Mouse (Mus musculus) myocyte (in vitro differentiated cells): ENCODE results near the gene Dis3l2. TPM values are rescaled to one million over a fixed set of nuclear protein-coding genes. Genes with fewer than 3 reads are reported as not detected.

Experiments
- H3K27me3 ChIP-seq: one replicate; pipeline ENCODE4 v1.6.1; 2011; ENCODE audit not compliant: control insufficient read depth, insufficient read depth, insufficient read length
- H3K36me3 ChIP-seq: one replicate; pipeline ENCODE4 v1.6.1; 2011; ENCODE audit not compliant: control insufficient read depth, insufficient read depth
- H3K4me2 ChIP-seq: one replicate; pipeline ENCODE4 v1.6.1; 2011; ENCODE audit warnings: low read depth, control low read depth
- H3K4me3 ChIP-seq: one replicate; pipeline ENCODE4 v1.5.1; 2011; ENCODE audit warnings: mild to moderate bottlenecking, control low read depth, moderate library complexity
- H3K79me2 ChIP-seq: one replicate; pipeline ENCODE4 v1.6.1; 2011; ENCODE audit not compliant: control insufficient read depth, insufficient read depth
- H3ac ChIP-seq: one replicate; pipeline ENCODE4 v1.6.1; 2011; ENCODE audit not compliant: control insufficient read depth, insufficient read length
- CEBPB ChIP-seq: IDR thresholded peaks from 2 replicates; pipeline ENCODE4 v1.6.1; 2011; ENCODE audit warnings: mild to moderate bottlenecking, moderate library complexity; ENCODE audit not compliant: poor library complexity, insufficient read depth, severe bottlenecking
- E2F4 ChIP-seq: IDR thresholded peaks from one replicate; pipeline ENCODE4 v1.6.1; 2011; ENCODE audit warnings: mild to moderate bottlenecking, control low read depth, moderate library complexity; ENCODE audit not compliant: insufficient read depth
- MAX ChIP-seq: IDR thresholded peaks from one replicate; pipeline ENCODE4 v1.6.1; 2011; ENCODE audit warnings: low read depth, mild to moderate bottlenecking, control low read depth
- MYOD1 ChIP-seq, 3 experiments: IDR thresholded peaks; one replicate each; pipeline ENCODE4 v1.6.1; 2011; ENCODE audit warnings: control low read depth in 2 of 3, low read depth in 2 of 3, mild to moderate bottlenecking in 2 of 3, moderate library complexity in 1 of 3; ENCODE audit not compliant: insufficient read length in 2 of 3, control insufficient read depth in 1 of 3
- MYOG ChIP-seq, 3 experiments: IDR thresholded peaks; one replicate each; pipeline ENCODE4 v1.6.1; 2011; ENCODE audit warnings: control low read depth in 2 of 3, low read depth in 2 of 3, mild to moderate bottlenecking in 2 of 3; ENCODE audit not compliant: insufficient read length in 2 of 3, control insufficient read depth in 1 of 3, insufficient read depth in 1 of 3
- POLR2A ChIP-seq: IDR thresholded peaks from one replicate; pipeline ENCODE4 v1.6.1; 2011; ENCODE audit warnings: low read depth, mild to moderate bottlenecking, control low read depth, moderate library complexity; ENCODE audit not compliant: insufficient read length
- POLR2AphosphoS2 ChIP-seq: IDR thresholded peaks from one replicate; pipeline ENCODE4 v1.6.1; 2011; ENCODE audit warnings: low read depth, control low read depth; ENCODE audit not compliant: insufficient read length
- REST ChIP-seq: IDR thresholded peaks from one replicate; pipeline ENCODE4 v1.6.1; 2011; ENCODE audit warnings: mild to moderate bottlenecking, control low read depth, moderate library complexity; ENCODE audit not compliant: insufficient read depth, insufficient read length
- SRF ChIP-seq: IDR thresholded peaks from one replicate; pipeline ENCODE4 v1.6.1; 2011; ENCODE audit warnings: low read depth; ENCODE audit not compliant: control insufficient read depth, insufficient read length
- TCF12 ChIP-seq: IDR thresholded peaks from one replicate; pipeline ENCODE4 v1.6.1; 2011; ENCODE audit warnings: mild to moderate bottlenecking, control low read depth; ENCODE audit not compliant: poor library complexity, insufficient read depth, severe bottlenecking
- TCF3 ChIP-seq: IDR thresholded peaks from one replicate; pipeline ENCODE4 v1.6.1; 2011; ENCODE audit warnings: low read depth, control low read depth; ENCODE audit not compliant: insufficient read length
- USF1 ChIP-seq: IDR thresholded peaks from one replicate; pipeline ENCODE4 v1.6.1; 2011; ENCODE audit warnings: low read depth, mild to moderate bottlenecking, control low read depth, moderate library complexity
- polyA plus RNA-seq: library from polyadenylated mRNA; unstranded; fragments of >200 nt; fragmentation: generic; extraction: Trizol; gene quantifications from one replicate; pipeline ENCODE4 v1.2.1, GENCODE M21; 2012; ENCODE audit warnings: missing spikeins

Gene Dis3l2
- polyA plus RNA-seq, 1 experiment: 13.7 TPM

DNA sequence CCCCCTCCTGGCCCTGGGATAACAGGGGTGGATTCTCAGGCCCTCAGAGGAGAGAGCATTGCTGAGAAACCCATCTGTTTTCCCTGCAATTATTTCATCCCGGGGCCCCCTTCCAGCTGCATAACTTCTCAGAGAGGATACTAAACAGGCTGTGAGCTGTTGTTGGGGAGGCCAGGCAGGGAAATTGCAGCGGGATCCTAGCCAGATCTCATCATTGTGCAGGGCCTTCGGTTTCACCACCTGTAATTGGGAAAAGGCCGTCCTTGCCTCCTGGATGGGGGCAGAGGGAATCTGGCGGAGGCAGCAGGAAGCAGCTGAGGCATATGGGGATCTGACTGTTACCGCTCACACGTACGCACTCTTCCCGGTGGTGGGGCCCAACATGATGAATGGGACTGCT is 29.2 kb upstream of the Dis3l2 start:
- TF ChIP-seq CEBPB: no peak
- no peak overlapping the region for H3K4me3 ChIP-seq
- H3K27me3 ChIP-seq: peaks cover 49% of the 10 kb centered on the region
- no peaks in the 10 kb centered on the region for H3K36me3 ChIP-seq
- no peak overlapping the region for H3K4me2 ChIP-seq
- H3ac ChIP-seq: no peak overlapping the region
- no peaks in the 10 kb centered on the region for H3K79me2 ChIP-seq

- TF ChIP-seq CEBPB (no peak), MYOD1 (IDR thresholded peaks at IDR 0.05; ENCODE audit: control insufficient read depth in 1 of 3, insufficient read length in 2 of 3, low read depth in 2 of 3) (no peak), USF1 (no peak), MYOG (IDR thresholded peaks at IDR 0.05; ENCODE audit: control insufficient read depth in 1 of 3, insufficient read depth in 1 of 3, insufficient read length in 2 of 3, low read depth in 2 of 3) (no peak), SRF (no peak), MAX (no peak), TCF3 (no peak), TCF12 (no peak), POLR2A (no peak), POLR2AphosphoS2 (no peak), REST (no peak), E2F4 (no peak)
- Histone ChIP-seq H3K4me2 (peak overlapping the region; percentile 12), H3K79me2 (no peaks in the 10 kb centered on the region), H3ac (no peak overlapping the region), H3K36me3 (no peaks in the 10 kb centered on the region), H3K27me3 (peaks cover 42% of the 10 kb centered on the region), H3K4me3 (no peak overlapping the region)
Measured at GRCm38 (mm10) chr1:86675126-86675525, 28.5 kb upstream of the Dis3l2 start.

DNA sequence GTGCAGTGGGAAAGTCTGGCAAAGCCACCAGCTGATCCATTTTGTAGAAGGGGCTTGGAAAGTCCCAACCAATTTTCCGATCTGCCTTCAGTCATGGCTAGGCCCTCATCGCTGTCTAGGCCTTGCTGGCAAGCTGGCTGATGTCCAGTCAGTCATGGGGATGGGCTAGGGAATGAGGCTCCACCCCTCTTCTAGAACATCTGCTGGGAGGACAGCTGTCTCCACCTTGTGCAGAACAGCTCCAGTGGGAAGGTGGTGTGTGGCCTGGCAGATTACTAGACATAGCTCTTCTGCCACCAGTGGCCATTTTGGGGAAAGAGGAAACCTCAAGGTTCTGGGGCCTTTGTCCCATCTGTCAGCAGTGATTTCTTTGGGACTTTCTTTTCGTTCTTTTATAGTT is 26.0 kb upstream of the Dis3l2 start:
- TF ChIP-seq TCF3 (peak; percentile 26), MYOD1 (IDR thresholded peaks at IDR 0.05; ENCODE audit: control insufficient read depth in 1 of 3, insufficient read length in 2 of 3, low read depth in 2 of 3) (peak in 2 of 3 experiments; percentile 70 to 87), USF1 (no peak), MYOG (IDR thresholded peaks at IDR 0.05; ENCODE audit: control insufficient read depth in 1 of 3, insufficient read depth in 1 of 3, insufficient read length in 2 of 3, low read depth in 2 of 3) (peak; percentile 26 to 87 (median 54))
- Histone ChIP-seq H3K27me3 (peaks cover 26% of the 10 kb centered on the region), H3K4me3 (no peak overlapping the region), H3K79me2 (no peaks in the 10 kb centered on the region), H3K4me2 (no peak overlapping the region), H3ac (no peak overlapping the region), H3K36me3 (no peaks in the 10 kb centered on the region)

GRCm38 (mm10) chr1:86678667-86679066 is 24.9 kb upstream of the Dis3l2 start:
- no peak overlapping the region for H3K4me2 ChIP-seq
- H3K27me3 ChIP-seq: peaks cover 28% of the 10 kb centered on the region
- H3K4me3 ChIP-seq: no peak overlapping the region
- no peaks in the 10 kb centered on the region for H3K79me2 ChIP-seq
- H3K36me3 ChIP-seq: no peaks in the 10 kb centered on the region
- TF ChIP-seq MYOD1 (IDR thresholded peaks at IDR 0.05; ENCODE audit: control insufficient read depth in 1 of 3, insufficient read length in 2 of 3, low read depth in 2 of 3) (peak in 1 of 3 experiments; percentile 45), POLR2AphosphoS2 (no peak), CEBPB (no peak), MYOG (IDR thresholded peaks at IDR 0.05; ENCODE audit: control insufficient read depth in 1 of 3, insufficient read depth in 1 of 3, insufficient read length in 2 of 3, low read depth in 2 of 3) (peak in 1 of 3 experiments; percentile 82)
- H3ac ChIP-seq: no peak overlapping the region

- Histone ChIP-seq H3K27me3 (peaks cover 27% of the 10 kb centered on the region), H3K36me3 (no peaks in the 10 kb centered on the region)
- TF ChIP-seq MYOD1 (IDR thresholded peaks at IDR 0.05; ENCODE audit: control insufficient read depth in 1 of 3, insufficient read length in 2 of 3, low read depth in 2 of 3): no peak
- TF ChIP-seq CEBPB: no peak
- TF ChIP-seq POLR2A: no peak
- TF ChIP-seq SRF: no peak
- TF ChIP-seq E2F4: no peak
- TF ChIP-seq TCF3: no peak
- no peak for TF ChIP-seq TCF12
- TF ChIP-seq POLR2AphosphoS2: no peak
- TF ChIP-seq MYOG (IDR thresholded peaks at IDR 0.05; ENCODE audit: control insufficient read depth in 1 of 3, insufficient read depth in 1 of 3, insufficient read length in 2 of 3, low read depth in 2 of 3): no peak
- no peak for TF ChIP-seq USF1
- no peak for TF ChIP-seq MAX
- TF ChIP-seq REST: no peak
Measured at GRCm38 (mm10) chr1:86687236-86687635, 16.4 kb upstream of the Dis3l2 start.

GRCm38 (mm10) chr1:86691027-86691426 is 12.6 kb upstream of the Dis3l2 start:
- H3K36me3 ChIP-seq: no peaks in the 10 kb centered on the region
- no peak overlapping the region for H3ac ChIP-seq
- H3K79me2 ChIP-seq: no peaks in the 10 kb centered on the region
- TF ChIP-seq POLR2A: no peak
- no peak for TF ChIP-seq SRF
- no peak for TF ChIP-seq CEBPB
- no peak for TF ChIP-seq TCF12
- TF ChIP-seq USF1: no peak
- TF ChIP-seq E2F4: no peak
- TF ChIP-seq MYOD1 (IDR thresholded peaks at IDR 0.05; ENCODE audit: control insufficient read depth in 1 of 3, insufficient read length in 2 of 3, low read depth in 2 of 3): no peak
- no peak for TF ChIP-seq MAX
- no peak for TF ChIP-seq REST
- TF ChIP-seq MYOG (IDR thresholded peaks at IDR 0.05; ENCODE audit: control insufficient read depth in 1 of 3, insufficient read depth in 1 of 3, insufficient read length in 2 of 3, low read depth in 2 of 3): no peak
- no peak for TF ChIP-seq POLR2AphosphoS2
- TF ChIP-seq TCF3: no peak
- H3K27me3 ChIP-seq: peaks cover 5% of the 10 kb centered on the region
- H3K4me3 ChIP-seq: no peak overlapping the region
- H3K4me2 ChIP-seq: no peak overlapping the region

More at GRCm38 (mm10) chr1:86687236-86687635, 16.4 kb upstream of the Dis3l2 start:
- no peak overlapping the region for H3ac ChIP-seq
- H3K4me2 ChIP-seq: no peak overlapping the region
- H3K4me3 ChIP-seq: no peak overlapping the region
- H3K79me2 ChIP-seq: no peaks in the 10 kb centered on the region
